Mouse (Mus musculus) layer of hippocampus, adult 8-10 months (tissue): Measurements from ENCODE around the gene Sorbs2. TPM values are rescaled to one million over a fixed set of nuclear protein-coding genes. Genes with fewer than 3 reads are reported as not detected.

Source experiments
- DNase-seq, 2 experiments: peaks; one replicate each; pipeline ENCODE4 v3.0.0; 2022; ENCODE audit warnings: low spot score in 2 of 2
- total RNA-seq, 4 experiments: library from RNA; stranded (reverse); gene quantifications; 2 replicates each; pipeline ENCODE4 v1.2.4; 2022

Gene Sorbs2
- total RNA-seq, 4 experiments from 2014 or later, result 154 to 183 (median 170) TPM

GRCm38 (mm10) chr8:45615551-45615950, 108.0 kb downstream of the Sorbs2 start:
- no peak for DNase-seq

- no peak for DNase-seq
These were observed 114.1 kb downstream of the Sorbs2 start for GRCm38 (mm10) chr8:45621576-45622178.

- DNase-seq, result no peak
These were observed 118.8 kb downstream of the Sorbs2 start for GRCm38 (mm10) chr8:45626406-45626805.

- DNase-seq, result peak; percentile 76 to 82
These were observed 120.0 kb downstream of the Sorbs2 start for GRCm38 (mm10) chr8:45627246-45628241.

GRCm38 (mm10) chr8:45628421-45629065, 121.0 kb downstream of the Sorbs2 start:
- DNase-seq, result no peak

- DNase-seq, result no peak
These were observed 121.5 kb downstream of the Sorbs2 start for GRCm38 (mm10) chr8:45629066-45629430.

- no peak for DNase-seq
These were observed 123.4 kb downstream of the Sorbs2 start for GRCm38 (mm10) chr8:45631023-45631422.

- DNase-seq, result no peak
These were observed 127.6 kb downstream of the Sorbs2 start for GRCm38 (mm10) chr8:45635155-45635554.

GRCm38 (mm10) chr8:45637745-45638144, 130.2 kb downstream of the Sorbs2 start:
- no peak for DNase-seq

GRCm38 (mm10) chr8:45639444-45639843, 131.9 kb downstream of the Sorbs2 start:
- no peak for DNase-seq

GRCm38 (mm10) chr8:45644651-45645050, 137.1 kb downstream of the Sorbs2 start:
- no peak for DNase-seq

- no peak for DNase-seq
These were observed 141.5 kb downstream of the Sorbs2 start for GRCm38 (mm10) chr8:45649063-45649462.

- DNase-seq, result no peak
These were observed 142.4 kb downstream of the Sorbs2 start for GRCm38 (mm10) chr8:45649966-45650365.

- no peak for DNase-seq
These were observed 150.4 kb downstream of the Sorbs2 start for GRCm38 (mm10) chr8:45658021-45658420.

GRCm38 (mm10) chr8:45658458-45659325, 151.1 kb downstream of the Sorbs2 start:
- no peak for DNase-seq

- DNase-seq, result no peak
These were observed 151.9 kb downstream of the Sorbs2 start for GRCm38 (mm10) chr8:45659473-45659872.

GRCm38 (mm10) chr8:45660570-45660969, 153.0 kb downstream of the Sorbs2 start:
- no peak for DNase-seq

GRCm38 (mm10) chr8:45661605-45662004, 154.0 kb downstream of the Sorbs2 start:
- DNase-seq, result no peak

GRCm38 (mm10) chr8:45666221-45666620, 158.6 kb downstream of the Sorbs2 start:
- DNase-seq, result no peak

- no peak for DNase-seq
These were observed 165.6 kb downstream of the Sorbs2 start for GRCm38 (mm10) chr8:45673149-45673548.

GRCm38 (mm10) chr8:45675821-45676279, 168.3 kb downstream of the Sorbs2 start:
- no peak for DNase-seq
